Mouse (Mus musculus): Measurements from ENCODE around the gene Pclo.

- TF ChIP-seq CTCF (IDR thresholded peaks at IDR 0.05 in 2 of 3, conservative IDR thresholded peaks at IDR 0.05 in 1 of 3; ENCODE audit: control insufficient read depth in 1 of 3, insufficient read depth in 1 of 3, low read depth in 2 of 3, low read length in 3 of 3, poor library complexity in 1 of 3, severe bottlenecking in 1 of 3): no peak
- TF ChIP-seq NRF1 (IDR thresholded peaks at IDR 0.05; ENCODE audit: insufficient read depth, low read depth, low read length, poor library complexity, severe bottlenecking): no peak
- TF ChIP-seq POLR2A (IDR thresholded peaks at IDR 0.05; ENCODE audit: control insufficient read depth in 1 of 2, insufficient read depth in 1 of 2, low read depth in 1 of 2, low read length in 2 of 2, poor library complexity in 1 of 2): no peak
- no peak for TF ChIP-seq EP300 (IDR thresholded peaks at IDR 0.05; ENCODE audit: low read depth in 1 of 2, low read length in 2 of 2)
- TF ChIP-seq TCF12 (IDR thresholded peaks at IDR 0.05; ENCODE audit: low read depth, low read length): no peak
- no peak for TF ChIP-seq UBTF (IDR thresholded peaks at IDR 0.05; ENCODE audit: borderline replicate concordance, insufficient read depth, low read depth, low read length)
- no peak for TF ChIP-seq POLR2AphosphoS2 (IDR thresholded peaks at IDR 0.05; ENCODE audit: low read length)
- no peak for TF ChIP-seq MAFK (IDR thresholded peaks at IDR 0.05; ENCODE audit: borderline replicate concordance, low read depth, low read length)
- TF ChIP-seq MAX (IDR thresholded peaks at IDR 0.05; ENCODE audit: low read length): no peak
Observed at GRCm38 (mm10) chr5:14723576-14723975, 208.9 kb downstream of the Pclo start.
